Mouse (Mus musculus) cortical plate, adult 2 months (tissue): ENCODE data around the gene Abcb5. TPM values are rescaled to one million over a fixed set of nuclear protein-coding genes. Genes with fewer than 3 reads are reported as not detected.
A peak's percentile ranks its signal among the peaks of the same experiment; 100 is the strongest.

Experiments
- H3K27ac ChIP-seq: fragments of 200-500 bp; 2 replicates; pipeline ENCODE4 v1.5.1; 2012; ENCODE audit warnings: low read length, control low read depth, inconsistent platforms; ENCODE audit not compliant: insufficient read depth
- H3K4me1 ChIP-seq: fragments of 200-500 bp; 2 replicates; pipeline ENCODE4 v1.6.1; 2011; ENCODE audit warnings: low read length; ENCODE audit not compliant: control insufficient read depth, insufficient read depth
- H3K4me3 ChIP-seq: fragments of 200-500 bp; 2 replicates; pipeline ENCODE4 v1.5.1; 2011; ENCODE audit warnings: mild to moderate bottlenecking, low read length, control low read depth; ENCODE audit not compliant: insufficient read depth
- CTCF ChIP-seq: fragments of 200-500 bp; IDR thresholded peaks from 2 replicates; pipeline ENCODE4 v1.5.1; 2011; ENCODE audit warnings: mild to moderate bottlenecking, control low read depth, low read length; ENCODE audit not compliant: insufficient read depth; ENCODE audit errors: extremely low read depth
- POLR2A ChIP-seq: fragments of 200-500 bp; IDR thresholded peaks from 2 replicates; pipeline ENCODE4 v1.6.1; 2011; ENCODE audit warnings: mild to moderate bottlenecking, low read length, control low read depth; ENCODE audit not compliant: insufficient read depth; ENCODE audit errors: extremely low read depth
- polyA plus RNA-seq: library from polyadenylated mRNA; depleted of rRNA; stranded (reverse); fragments of >200 nt; gene quantifications from 2 replicates; pipeline ENCODE4 v1.2.3, GENCODE M21; 2012

The Abcb5 gene
- polyA plus RNA-seq, 1 experiment, result not detected

DNA sequence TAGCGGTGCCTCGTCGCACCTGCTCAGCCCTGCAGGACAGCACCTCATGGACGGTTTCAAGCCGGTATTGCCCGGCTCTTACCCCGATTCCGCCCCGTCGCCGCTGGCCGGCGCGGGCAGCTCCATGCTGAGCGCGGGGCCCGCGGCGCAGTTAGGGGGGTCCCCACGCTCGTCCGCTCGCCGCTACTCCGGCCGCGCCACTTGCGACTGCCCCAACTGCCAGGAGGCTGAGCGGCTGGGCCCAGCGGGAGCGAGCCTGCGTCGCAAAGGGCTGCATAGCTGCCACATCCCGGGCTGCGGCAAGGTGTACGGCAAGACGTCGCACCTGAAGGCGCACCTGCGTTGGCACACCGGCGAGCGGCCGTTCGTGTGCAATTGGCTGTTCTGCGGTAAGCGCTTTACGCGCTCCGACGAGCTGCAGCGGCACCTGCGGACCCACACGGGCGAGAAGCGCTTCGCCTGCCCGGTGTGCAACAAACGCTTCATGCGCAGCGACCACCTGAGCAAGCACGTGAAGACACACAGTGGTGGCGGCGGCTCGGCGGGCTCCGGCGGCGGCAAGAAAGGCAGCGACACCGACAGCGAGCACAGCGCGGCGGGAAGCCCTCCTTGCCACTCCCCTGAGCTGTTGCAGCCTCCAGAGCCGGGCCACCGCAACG lies 116.9 kb downstream of the Abcb5 start:
- no peak overlapping the region for H3K4me3 ChIP-seq
- TF ChIP-seq CTCF, result no peak
- no peak for TF ChIP-seq POLR2A
- H3K4me1 ChIP-seq, result no peaks in the 10 kb centered on the region
- H3K27ac ChIP-seq, result no peak overlapping the region

DNA sequence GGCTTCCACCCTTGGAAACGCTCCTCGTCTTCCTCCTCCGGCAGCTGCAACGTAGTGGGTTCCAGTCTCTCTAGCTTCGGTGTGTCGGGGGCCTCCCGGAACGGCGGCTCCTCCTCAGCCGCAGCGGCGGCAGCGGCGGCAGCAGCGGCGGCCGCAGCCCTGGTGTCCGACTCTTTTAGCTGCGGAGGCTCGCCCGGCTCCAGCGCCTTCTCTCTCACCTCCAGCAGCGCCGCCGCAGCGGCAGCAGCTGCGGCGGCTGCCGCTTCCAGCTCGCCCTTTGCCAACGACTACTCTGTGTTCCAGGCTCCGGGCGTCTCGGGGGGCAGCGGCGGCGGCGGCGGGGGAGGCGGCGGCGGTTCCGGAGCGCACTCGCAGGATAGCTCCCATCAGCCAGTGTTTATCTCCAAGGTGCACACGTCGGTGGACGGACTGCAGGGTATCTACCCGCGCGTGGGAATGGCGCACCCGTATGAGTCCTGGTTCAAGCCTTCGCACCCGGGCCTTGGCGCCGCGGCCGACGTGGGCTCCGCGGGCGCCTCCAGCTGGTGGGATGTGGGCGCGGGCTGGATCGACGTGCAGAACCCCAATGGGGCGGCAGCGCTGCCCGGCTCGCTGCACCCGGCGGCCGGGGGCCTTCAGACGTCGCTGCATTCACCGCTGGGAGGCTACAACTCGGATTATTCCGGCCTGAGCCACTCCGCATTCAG lies 117.6 kb downstream of the Abcb5 start:
- Histone ChIP-seq H3K27ac (no peak overlapping the region), H3K4me1 (no peaks in the 10 kb centered on the region), H3K4me3 (no peak overlapping the region)
- TF ChIP-seq POLR2A (no peak), CTCF (no peak)

DNA sequence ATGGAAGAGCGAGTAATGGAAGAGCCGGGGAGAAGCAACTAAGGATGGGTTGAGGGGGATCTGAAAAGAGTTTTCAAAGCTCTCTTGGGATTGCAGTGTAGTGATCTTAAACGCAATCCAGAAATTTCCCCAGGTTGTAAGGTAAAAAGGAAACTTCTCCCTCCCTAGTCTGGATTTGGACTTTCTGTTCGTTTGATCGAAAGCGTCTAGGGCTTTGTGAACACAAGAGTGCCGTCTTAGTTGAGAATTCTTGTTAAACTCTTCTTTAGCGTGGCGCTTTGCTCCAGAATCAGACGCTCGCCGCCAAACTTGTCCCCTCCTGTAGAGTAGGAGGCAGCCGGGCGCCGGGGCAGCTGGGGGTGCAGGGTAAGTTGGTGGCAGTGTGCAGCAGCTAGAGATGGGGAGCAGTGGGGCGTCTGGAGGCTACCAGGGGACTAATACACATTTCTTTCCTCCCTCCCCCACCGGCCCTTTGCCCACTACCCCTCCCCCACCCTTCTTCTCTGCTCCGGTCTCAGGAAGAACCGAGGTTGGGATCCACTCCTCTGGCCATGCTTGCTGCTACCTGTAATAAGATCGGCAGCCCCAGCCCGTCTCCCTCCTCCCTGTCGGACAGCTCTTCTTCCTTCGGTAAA lies 118.2 kb downstream of the Abcb5 start:
- H3K27ac ChIP-seq, result no peak overlapping the region
- H3K4me1 ChIP-seq, result no peaks in the 10 kb centered on the region
- H3K4me3 ChIP-seq, result no peak overlapping the region
- TF ChIP-seq CTCF (no peak), POLR2A (no peak)

DNA sequence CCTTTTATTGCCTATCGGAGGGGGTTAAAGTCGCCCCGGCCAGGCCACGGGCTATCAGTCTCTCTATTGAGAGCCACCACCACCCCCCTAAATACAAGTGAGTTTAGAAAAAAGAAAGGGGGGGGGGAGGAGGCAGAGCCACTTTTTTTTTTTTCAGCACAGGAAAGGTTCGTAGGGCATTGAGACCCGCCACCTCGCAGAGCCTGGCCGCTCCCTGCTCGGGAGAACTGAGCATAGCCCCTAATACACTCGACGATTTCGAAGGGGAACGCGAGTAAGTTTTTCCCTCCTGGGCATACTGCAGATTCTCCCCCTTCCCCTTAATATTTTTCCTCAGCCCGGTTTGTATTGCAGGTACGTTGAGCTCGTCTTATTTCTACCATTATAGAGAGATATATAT lies 118.8 kb downstream of the Abcb5 start:
- Histone ChIP-seq H3K27ac (no peak overlapping the region), H3K4me3 (peak overlapping the region; percentile 67; the same call in 1 of the 2 replicates), H3K4me1 (no peaks in the 10 kb centered on the region)
- no peak for TF ChIP-seq CTCF
- TF ChIP-seq POLR2A, result no peak

DNA sequence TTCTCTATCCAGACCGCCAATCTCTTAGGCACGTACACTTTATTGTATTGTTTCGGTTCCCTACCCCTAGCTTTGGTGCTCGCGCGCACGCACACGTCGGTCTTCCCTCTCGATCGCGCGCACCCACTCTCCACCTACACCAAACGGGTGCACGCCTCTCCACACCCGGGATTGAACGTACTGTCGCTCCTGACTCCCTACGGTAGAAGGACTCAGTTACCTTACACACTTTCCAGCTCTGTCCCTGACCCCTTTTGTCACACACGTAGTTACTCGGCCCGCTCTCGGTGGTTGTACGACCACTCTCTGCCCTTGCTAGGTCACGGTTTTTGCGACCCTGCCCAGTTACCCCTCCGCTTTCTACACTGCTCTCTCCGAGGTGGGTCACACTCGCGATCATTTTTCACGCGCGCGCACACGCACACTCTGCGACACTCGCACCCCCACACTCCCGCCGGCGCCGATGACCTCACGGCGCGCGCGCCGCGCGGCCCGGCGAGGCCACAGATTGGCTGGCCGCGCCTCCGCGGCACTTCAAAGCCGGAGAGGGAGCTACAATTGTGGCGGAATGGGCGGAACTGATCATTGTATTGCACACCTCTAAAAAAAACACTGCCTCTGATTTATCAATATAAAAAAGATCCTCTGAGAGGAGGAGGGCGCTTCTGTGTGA lies 119.4 kb downstream of the Abcb5 start:
- TF ChIP-seq POLR2A (no peak), CTCF (no peak)
- no peaks in the 10 kb centered on the region for H3K4me1 ChIP-seq

DNA sequence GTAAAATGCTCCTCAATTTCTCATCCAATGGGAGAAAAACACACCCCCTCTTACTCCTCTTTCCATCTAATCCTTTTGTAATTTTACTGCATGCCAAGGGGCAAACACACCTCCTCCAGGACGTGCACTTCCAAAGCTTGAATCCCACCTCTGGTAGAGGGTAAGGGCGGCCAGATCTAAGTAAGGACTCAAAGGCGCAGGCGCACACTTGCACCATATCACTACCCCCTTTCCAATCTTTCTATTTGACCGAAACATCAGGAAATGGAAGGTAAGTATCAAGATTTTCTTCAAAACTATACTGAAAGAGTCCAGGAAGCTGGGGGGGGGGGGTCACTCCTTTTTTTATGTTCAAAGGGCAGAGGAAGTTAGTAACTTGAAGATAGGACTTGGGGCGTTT lies 120.0 kb downstream of the Abcb5 start, which contains the start of gene Sp8:
TSS of gene Sp8 (plus strand) at position 109 of the 400 bp plus-strand sequence.
- Histone ChIP-seq H3K4me1 (no peaks in the 10 kb centered on the region), H3K4me3 (peak within 1 kb of the TSS; percentile 67), H3K27ac (no peak within 1 kb of the TSS)
- TF ChIP-seq POLR2A, result no peak
- TF ChIP-seq CTCF, result no peak

More for the DNA sequence above, 119.4 kb downstream of the Abcb5 start:
- H3K4me3 ChIP-seq, result peak overlapping the region; percentile 67
- H3K27ac ChIP-seq, result no peak overlapping the region

DNA sequence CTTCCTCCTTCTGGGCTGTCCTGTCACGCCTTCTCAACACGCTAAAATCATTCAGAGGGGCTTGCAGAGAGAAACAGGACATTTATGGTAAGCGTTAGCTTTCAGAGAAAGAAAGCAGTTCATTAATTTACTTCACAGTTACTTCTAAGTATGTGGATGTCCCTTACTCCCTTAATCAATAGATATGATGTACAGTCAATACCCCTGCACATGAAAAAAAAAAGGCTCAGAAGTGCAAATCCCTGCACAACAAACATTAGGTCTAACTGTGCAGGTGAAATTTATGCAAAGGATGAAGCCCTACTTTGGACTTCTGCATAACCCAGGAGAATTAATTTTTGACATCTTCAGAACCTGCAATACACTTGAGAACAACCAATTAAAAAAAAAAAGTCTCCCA lies 120.9 kb downstream of the Abcb5 start:
- H3K27ac ChIP-seq, result no peak overlapping the region
- no peaks in the 10 kb centered on the region for H3K4me1 ChIP-seq
- H3K4me3 ChIP-seq, result no peak overlapping the region
- no peak for TF ChIP-seq POLR2A
- no peak for TF ChIP-seq CTCF

DNA sequence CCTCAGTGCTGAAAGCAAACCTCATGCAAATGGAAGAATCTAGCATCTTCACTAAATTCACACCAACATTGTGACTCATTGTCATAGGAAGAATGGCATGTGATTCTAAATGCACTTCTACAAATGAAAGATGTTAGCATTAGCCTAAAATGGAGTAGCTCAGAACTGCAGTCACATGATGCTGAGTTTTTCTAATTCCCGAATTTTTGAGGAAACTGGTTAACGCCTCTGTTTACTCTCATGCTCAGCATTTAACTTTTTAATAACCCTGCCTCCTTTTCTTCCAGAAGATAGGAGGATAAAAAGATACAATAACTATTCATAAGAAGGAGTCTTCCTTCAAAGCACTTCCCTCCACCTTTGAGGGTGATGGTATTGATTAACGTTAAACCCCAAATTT lies 121.4 kb downstream of the Abcb5 start:
- TF ChIP-seq CTCF, result no peak
- no peak for TF ChIP-seq POLR2A
- H3K4me3 ChIP-seq, result no peak overlapping the region
- H3K4me1 ChIP-seq, result no peaks in the 10 kb centered on the region
- H3K27ac ChIP-seq, result no peak overlapping the region

DNA sequence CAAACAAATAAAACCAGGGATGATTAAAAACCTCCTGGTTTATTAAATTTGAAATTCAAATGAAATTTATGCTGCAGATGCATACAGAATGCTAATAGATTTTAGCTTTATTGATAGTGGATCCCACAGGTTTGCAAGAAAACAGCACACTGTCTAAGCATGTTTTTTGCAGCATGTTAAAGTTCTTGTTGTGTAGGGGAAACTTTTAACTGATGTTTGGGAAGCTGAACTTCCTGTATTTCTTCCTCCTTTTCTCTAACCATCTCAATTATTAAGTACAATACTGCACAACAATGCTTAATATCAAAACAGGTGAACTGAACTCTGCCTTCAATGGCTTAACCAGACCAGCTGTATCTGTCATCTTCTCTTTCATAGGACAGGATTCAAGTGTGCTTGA lies 122.1 kb downstream of the Abcb5 start:
- TF ChIP-seq CTCF (no peak), POLR2A (no peak)
- no peak overlapping the region for H3K27ac ChIP-seq
- no peaks in the 10 kb centered on the region for H3K4me1 ChIP-seq
- no peak overlapping the region for H3K4me3 ChIP-seq

DNA sequence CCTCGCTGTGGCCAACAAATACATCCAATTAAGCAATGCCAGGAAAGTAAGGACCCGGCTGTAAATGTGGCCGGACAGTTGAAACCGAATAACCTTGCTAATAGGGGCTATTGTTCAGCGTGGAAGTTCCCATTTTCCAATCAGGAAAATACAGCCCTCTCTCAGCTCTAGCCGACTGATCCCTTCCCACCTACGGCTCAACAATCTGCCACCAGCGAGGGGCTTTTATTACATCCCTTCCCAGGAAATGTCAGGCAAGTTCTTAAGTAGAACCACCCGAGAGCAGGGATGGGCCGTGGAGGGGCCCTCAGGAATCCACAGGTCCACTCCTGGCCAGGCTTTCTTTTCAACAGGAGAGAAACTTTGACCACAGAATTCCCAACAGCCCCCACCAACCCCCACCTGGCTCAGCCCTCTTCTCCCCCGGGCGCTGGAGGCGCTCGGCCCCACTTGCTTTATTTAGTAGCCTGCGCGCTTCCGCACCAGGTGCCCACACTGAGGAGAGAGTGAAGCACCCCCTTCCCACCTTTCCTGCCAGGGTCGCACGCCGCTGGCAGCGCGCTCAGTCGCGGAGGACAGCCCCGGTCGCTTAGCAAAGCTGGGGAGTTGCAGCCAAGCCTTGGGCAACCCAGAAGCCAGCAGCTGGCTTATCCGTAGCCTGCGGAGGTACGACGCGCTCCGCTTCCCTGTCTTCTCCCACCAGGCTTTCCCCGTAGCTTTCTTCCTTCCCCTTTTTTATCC lies 123.4 kb downstream of the Abcb5 start:
- no peak overlapping the region for H3K4me3 ChIP-seq
- TF ChIP-seq POLR2A, result no peak
- TF ChIP-seq CTCF, result no peak
- H3K4me1 ChIP-seq, result no peaks in the 10 kb centered on the region
- no peak overlapping the region for H3K27ac ChIP-seq
